Mouse (Mus musculus): ENCODE measurements around the gene Papolb. TPM values are rescaled to one million over a fixed set of nuclear protein-coding genes. Genes with fewer than 3 reads are reported as not detected.

Gene Papolb
- total RNA-seq, 1 experiment from 2014 or later, result not detected

DNA sequence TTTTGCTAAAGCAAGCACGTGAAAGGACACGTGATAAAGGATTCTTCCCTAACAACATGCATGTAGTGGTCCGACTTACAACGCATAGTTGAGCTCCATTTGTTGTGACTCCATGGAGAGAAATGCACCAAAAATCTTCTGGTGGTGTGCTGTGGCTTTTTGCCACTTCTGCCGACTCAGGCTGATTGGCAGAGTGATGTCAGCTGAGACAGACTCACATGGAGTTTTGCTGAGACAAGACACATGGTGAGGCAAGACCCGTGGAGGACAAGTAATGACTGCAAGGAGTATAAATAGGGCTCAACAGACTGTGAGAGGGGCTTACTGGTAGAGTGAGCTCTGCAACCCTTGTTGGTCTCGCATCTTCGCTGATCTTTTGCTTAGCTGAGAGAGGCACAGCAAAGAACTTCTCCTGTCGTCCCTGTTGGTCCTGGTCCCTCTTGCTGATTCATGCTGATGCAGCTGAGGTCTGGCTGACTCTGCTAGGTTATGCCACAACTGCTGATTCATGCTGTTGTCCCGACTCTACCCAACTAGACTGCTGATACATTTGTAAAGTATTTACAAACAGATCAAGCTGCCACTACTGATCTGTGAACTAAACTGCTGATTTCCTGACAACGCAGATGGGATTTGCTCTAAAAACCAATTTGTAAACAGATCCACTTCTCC is 8.5 kb downstream of the Papolb start:
- ATAC-seq (replicated peaks; ENCODE audit: low read depth, poor library complexity, severe bottlenecking), result no peak

DNA sequence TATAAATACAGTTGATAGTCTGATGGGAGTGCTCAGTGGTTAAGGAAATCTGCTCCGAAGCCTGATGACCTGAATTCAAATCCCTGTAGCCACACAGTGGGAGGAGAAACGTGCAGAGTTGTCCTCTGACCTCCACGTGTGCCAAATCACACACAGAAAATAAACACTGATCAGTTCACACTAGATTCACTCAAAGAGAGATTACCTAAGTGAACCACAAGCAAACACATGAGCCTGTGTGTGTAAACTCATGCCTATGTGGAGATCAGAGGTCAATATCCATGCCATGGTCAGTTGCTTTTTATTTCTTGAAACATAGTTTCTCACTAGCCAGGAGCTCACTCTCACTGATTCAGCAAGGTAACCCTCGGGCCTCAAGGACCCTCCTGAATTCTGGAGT is 9.5 kb downstream of the Papolb start:
- no peak for ATAC-seq (replicated peaks; ENCODE audit: low read depth, poor library complexity, severe bottlenecking)

DNA sequence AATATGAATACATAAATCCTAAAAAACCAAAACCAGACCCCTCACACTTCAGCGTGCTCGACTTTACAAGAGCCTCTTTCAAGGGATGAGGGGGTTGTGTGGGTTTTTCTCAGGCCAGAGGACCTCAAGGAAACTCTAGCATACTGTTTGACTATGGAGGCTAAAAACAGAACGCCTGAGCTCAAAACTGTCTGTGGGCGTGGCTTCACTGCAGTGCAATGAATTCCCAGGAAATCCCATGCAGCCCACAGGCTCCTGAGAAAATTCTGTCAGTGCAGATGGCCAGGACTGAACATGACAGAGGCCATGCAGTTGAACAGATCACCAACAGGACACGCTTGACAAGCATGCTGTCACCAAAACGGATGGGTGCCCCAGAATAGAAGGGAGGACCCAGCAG is 10.9 kb downstream of the Papolb start:
- no peak for ATAC-seq (replicated peaks; ENCODE audit: low read depth, poor library complexity, severe bottlenecking)

DNA sequence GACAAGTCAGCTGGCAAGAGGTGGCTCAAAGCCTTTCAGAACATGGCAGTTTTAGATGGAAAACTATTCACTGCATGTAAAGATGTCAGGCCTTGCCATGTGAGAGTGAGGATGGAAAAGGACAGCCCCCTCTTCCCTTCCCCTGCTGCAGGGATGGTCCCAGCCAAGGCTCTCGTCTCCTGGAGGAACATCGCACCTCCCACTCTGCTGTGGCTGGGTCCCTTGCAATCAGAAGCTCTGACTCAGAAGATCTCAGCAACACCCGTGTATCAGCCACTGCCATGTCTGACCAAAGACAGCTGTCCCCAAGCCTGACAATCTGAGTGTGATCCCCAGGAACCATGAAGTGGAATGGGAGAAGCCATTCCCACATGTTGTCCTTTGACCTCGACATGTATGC is 17.8 kb downstream of the Papolb start:
- ATAC-seq (replicated peaks; ENCODE audit: low read depth, poor library complexity, severe bottlenecking), result no peak

DNA sequence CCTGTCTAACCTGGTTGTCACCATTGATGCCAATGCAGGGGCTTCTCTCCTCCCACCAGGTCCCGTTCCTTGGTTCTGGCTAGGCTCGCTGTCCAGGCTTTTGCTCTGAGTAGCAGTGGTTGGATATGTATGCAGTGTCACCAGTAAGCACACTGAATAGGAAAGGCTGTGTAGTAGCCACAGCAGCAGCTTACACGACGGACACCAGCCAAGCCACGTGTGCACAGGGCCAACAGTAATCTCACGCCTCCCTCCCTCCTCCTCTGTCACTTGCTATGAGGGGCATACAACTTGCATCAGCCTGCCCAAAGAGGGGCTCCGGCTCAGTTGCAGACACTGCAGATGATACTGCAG is 19.8 kb downstream of the Papolb start:
- no peak for ATAC-seq (replicated peaks; ENCODE audit: low read depth, poor library complexity, severe bottlenecking)

DNA sequence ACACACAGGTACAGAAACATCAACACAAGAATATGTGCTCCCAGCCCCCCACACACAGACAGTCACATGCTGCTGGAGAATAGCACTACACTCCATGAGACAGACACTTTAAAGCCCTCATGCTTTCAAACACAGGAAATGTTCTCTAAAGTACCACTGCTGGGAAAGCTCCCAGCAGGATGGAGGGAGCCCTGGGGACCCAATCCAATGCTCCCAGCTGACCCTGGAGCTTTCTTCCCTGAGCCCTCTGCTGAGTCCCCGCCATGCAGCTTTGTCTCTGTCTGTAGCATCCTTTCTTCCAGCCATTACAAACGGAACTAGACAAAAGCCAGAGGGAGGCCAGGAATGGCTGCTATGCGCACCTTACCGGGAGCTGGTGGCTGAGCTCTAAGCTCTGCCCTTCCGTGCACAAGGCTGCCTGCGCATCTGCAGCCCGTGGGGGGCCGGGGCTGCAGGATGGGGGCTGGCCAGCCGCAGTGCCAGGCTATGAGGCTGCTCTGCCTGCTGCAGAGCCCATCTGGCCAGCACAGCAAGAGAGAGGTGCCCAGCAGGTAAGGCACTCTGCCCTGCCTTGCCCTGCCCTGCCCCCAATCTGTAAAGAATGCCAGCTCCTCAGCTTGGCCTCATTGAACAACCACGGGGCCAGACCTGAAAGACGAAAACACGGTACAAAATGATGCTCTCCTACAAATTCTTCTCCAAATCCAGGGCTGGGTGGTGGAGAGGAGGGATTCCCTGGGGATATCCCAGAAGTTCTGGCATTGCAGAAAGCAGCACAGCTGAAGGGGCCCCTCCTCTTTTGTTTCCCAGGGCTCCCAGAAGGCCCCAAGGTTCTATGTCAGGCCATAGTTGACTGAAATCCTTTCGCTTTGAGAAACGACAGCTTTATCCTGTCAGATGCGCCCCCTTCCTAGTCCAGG is 20.5 kb downstream of the Papolb start:
- no peak for ATAC-seq (replicated peaks; ENCODE audit: low read depth, poor library complexity, severe bottlenecking)

DNA sequence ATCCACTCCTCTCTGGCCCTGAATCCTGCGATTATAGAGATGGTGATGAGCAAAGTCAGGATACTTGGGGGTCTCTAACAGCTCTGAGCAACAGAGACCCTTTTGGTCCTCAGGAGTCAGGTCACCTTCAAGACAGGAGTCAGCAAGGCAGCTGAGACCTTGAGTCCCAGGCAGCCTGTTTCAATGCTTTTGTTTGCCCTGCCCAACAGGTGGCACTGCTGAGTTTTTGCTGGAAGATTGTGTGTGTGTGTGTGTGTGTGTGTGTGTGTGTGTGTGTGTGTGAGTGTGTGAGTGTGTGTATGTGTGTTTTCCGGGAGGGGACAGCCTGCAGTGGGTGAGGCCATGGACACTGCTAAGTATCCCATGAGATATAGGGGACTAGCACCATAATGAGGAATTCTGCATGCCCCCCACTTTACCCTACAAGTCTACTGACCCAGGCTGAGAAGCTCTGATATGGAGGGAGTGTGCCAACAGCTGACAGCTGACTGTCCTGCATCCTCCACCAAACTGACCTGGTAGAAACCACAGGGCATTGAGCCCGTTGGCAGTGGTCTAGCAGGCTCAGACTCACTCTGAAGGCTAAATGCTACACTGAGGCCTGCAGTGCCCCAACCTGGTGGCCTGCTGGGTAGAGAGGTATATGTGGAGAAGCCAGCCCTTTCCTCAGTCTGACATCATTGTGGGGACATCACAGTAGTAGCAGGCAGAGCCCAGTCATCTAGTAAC is 24.0 kb downstream of the Papolb start:
- no peak for ATAC-seq (replicated peaks; ENCODE audit: low read depth, poor library complexity, severe bottlenecking)

DNA sequence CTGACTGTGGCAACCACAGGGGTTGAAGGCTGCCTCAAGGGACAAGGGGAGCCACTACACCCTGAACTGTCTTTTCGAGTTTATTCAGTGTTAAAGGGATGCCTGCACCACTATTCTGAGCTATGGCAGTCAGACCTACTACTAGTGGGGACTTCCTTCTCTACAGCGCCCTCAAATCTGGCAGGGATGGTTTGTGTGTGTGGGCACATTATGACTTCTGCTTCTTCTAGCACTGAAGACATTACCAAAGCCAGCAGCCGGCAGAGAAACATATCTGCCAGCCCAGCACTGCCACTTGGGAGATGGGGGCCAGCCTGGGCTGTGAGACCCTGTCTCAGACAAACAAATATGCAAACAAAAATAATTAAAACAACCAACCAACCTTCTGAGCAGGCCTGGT is 25.7 kb downstream of the Papolb start:
- ATAC-seq (replicated peaks; ENCODE audit: low read depth, poor library complexity, severe bottlenecking), result no peak

DNA sequence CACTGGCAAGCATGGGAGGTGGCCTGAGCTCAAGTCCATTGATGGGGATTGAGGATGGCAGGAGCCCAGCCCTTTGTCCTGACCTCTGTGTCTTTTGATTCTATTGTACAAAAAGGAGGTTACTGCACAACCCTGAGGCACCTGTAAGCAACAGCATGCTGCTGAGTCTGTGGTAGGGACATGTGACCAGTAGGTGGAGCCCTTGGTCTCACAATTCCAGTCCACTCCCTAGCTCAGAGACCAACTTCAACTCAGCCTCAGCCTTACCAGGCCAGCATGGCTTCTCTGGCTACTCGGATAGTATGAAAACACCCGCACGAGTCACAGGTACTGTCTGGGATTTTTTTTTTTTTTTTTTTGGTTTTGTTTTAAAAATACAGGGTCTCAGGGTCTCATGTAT is 27.5 kb downstream of the Papolb start:
- peak; percentile 88 for ATAC-seq (replicated peaks; ENCODE audit: low read depth, poor library complexity, severe bottlenecking)

DNA sequence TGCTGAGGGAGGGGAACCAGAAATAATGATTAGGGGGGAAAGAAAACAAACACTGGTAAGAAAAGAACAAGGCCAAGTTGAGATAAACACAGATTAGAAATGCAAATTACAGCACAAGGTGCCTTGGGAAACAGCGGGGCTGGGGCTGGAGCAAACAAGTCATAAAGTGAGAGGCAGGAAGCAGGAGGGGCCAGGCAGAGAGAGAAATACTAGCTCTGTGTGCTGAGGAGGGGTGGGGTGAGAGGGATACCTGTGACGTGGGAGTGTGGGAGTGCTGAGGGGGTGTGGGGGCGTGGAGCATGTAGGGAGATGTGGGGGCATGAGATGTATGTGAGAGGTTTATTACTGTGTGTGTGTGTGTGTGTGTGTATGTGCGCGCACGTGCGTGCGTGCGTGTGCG is 29.0 kb downstream of the Papolb start:
- no peak for ATAC-seq (replicated peaks; ENCODE audit: low read depth, poor library complexity, severe bottlenecking)

DNA sequence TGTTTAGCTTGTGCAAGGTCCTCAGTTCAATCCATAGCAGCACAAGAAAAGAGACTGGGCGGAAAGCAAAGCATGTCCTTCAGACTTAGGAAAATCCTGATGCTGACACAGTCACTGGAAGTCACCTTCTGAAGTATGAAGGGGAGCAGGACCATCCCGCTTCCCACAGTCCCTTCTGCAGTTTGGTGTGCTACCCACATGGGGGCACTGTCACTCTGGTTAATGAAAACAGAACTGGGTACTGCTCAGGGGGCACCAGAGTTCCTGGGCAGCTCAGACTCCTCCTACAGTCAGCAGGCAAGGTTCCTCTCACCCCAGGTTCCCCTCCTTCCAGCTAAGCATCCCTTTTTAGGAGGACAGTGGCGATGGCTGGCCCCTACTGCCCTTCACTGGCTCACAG is 30.9 kb downstream of the Papolb start:
- peak; percentile 80 for ATAC-seq (replicated peaks; ENCODE audit: low read depth, poor library complexity, severe bottlenecking)

DNA sequence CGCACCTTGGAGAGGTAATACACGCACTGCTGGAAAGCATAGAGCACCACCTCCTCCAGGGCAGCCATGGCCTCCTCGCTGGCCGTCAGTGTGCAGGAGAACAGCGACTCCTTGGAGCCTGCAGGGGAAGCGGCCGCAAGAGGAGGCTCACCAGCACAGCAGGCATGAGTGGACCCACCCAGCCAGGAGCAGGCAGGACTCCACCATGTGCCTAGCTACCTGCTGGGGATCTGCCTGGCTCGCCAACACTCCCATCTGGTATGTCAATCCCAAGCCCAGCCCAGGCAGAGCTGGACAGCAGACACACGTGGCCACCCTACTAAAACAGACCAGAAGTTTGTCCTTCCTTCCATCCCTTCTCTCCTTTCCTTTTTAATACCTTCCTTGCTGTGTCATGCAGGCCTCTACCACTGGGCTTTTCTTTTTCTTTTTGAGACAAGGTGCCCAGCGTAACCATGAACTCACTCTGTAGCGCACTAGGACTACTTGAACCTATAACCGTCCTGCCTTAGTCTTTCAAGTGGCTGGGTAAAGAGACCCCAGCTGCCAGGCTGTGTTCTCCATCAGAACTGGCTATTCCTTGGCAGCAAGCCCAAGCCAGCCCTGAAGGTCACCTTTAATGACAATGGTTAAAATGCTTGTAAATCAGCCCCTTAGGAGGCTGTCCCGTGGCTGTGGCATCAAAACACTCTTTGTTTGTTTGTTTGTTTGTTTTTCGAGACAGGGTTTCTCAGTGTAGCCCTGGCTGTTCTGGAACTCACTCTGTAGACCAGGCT is 34.4 kb downstream of the Papolb start:
- ATAC-seq (replicated peaks; ENCODE audit: low read depth, poor library complexity, severe bottlenecking), result no peak

DNA sequence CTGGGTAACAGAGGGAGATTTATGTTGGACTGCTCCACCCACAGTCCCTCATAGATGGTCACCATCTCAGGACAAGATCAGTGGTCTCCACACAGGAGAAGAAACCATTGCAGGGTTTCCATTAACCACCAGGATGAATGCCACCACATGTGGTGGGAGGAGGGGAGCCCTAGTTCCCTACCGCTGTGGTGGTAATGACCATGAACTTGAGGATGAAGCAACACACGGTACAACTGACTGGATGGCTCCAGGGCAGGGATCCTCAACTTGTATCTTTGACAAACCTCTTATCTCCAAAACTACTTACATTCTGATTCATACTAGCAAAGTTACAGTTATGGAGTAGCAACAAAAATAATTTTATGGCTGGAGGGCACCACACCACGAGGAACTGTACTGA is 36.6 kb downstream of the Papolb start:
- ATAC-seq (replicated peaks; ENCODE audit: low read depth, poor library complexity, severe bottlenecking), result no peak

DNA sequence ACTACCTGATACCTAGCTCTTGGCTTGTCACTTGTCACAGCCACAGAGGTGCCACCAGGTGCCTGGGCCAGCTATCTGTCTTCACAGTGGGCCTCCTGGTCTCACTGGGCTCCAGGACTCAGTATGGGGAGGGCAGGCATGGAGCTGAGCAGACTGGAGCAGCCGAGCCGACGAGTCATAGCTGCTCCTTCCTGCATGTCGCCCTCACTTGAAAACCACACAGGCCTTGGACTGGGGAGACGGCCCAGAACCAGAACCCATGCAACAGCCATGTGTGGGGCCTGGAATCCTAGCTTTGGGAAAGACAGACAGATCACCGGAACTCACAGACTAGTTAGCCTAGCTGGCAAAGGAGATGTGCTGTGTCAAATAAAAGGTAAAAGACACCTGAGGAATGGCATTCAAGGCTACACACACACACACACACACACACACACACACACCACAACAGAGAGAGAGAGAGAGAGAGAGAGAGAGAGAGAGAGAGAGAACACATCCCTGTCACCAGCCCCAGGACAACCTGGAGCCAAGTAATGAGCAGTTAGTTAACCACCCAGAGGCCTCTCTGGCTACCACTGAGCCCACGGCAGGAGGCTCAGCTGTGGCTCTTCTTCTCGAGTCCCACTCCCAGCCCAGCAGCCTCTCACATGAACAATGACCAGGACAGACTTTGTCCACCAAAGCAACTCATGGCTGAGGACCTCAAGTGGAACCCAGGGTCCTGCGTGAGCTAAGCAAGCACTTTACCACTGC is 39.7 kb downstream of the Papolb start:
- no peak for ATAC-seq (replicated peaks; ENCODE audit: low read depth, poor library complexity, severe bottlenecking)

DNA sequence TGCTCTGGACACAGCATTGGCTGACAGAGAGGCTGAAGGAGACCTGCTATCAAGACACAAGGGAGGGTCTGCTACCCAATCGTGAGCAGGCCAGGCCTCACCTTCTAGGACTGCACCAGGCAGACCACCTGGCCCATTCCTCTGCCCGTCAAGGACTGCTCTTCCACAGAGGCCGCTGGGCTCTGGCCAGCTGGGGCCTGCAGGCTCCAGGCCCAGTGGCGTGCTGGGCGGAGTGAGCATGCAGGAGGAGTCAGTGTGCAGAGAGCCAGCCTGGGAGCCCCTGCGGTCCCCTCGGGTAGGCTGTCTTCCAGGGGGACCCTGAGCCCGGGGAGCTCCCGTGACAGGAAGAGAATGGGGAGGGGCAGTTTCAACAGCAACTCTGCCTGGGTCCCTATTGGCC is 43.2 kb downstream of the Papolb start:
- ATAC-seq (replicated peaks; ENCODE audit: low read depth, poor library complexity, severe bottlenecking), result no peak

DNA sequence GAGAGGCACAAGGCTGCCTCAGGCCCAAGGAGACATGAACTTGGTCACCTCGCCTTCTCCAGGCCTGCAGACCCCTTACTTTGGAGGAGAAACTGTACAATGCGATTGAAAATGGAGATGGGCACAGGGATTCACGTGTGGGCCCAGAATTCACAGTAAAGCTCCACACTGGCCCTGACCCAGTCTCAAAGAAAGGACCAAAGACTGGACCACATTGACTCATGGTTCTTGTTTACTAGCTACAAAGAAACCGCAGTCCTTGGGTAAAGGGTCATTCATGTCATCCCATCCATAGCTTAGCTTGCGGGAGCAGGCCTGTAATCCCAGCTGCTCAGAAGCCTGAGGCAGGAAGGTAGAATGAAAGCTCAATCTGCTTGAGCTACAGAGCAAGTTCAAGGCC is 46.3 kb downstream of the Papolb start:
- ATAC-seq (replicated peaks; ENCODE audit: low read depth, poor library complexity, severe bottlenecking), result no peak

DNA sequence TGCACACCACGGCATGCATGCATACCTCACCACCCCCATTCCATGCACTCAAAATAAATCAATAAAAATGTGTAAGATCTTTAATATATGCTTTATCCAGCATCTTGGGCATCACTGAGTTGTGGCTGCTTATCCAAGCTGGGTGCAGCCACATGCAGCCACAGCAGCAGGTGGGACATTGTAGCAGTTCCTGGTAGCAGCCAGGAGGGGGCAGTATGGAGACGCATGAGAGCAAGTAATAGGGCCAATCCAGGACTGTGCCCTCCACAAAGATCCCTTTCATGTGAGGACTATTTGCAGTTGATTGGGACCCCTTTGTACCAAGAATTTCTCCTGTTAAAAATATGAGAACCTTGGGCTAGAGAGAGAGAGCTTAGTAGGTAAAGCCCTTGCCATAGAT is 47.4 kb downstream of the Papolb start:
- no peak for ATAC-seq (replicated peaks; ENCODE audit: low read depth, poor library complexity, severe bottlenecking)

DNA sequence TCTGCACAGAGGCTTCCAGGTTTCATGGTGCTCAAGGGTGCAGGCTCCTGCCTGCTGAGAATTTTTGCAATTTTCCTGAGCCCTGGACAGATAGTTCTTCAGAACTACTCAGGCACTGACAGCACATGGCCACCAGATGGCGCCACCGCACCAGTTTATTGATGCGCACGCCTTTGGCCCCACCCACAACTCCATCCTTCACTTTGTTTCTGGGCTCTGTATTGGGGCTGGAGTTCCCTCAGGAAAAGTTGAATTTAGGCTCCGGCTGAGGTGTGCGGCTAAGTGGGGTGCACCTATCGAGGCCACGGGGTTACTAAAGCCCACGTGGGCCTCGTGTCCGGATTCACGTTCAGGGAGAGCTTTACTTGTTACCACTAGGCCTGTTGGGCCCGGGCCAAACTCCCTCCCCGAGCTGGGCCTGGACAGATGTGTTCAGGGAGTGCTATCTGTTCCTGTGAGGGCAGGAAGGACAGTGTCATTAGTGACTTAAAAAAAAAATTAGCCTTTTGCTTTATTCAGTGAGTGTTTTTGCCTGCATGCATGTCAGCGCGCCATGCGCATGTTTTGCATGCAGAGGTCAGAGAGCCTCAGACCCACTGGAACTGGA is 50.9 kb downstream of the Papolb start:
- ATAC-seq (replicated peaks; ENCODE audit: low read depth, poor library complexity, severe bottlenecking), result peak; percentile 79
